Mouse (Mus musculus): ENCODE results near the gene Plekhm2.

DNA sequence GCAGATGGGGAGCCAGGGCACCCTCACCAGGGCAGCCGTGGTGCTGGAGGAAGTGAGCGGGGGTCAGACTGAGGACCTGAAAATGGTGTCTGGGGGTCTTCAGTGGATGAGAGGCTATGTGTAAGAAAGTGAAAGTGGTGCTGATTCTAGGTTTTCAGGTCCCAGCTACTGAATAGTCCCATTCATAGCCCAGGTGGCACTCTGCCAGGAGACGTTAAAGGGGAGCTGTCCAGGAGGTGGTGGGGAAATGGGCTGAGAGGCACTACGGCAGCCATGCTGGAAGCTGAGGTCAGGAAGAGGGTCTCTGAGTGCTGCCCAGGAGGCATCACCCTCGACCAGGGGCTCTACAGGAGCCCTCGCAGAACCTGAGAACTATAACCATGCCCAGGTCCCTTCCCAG, 15.5 kb downstream of the Plekhm2 start:
- TF ChIP-seq POLR2A (IDR thresholded peaks at IDR 0.05; ENCODE audit: borderline replicate concordance, control insufficient read depth, low read depth, low read length) (no peak), CTCF (IDR thresholded peaks at IDR 0.05; ENCODE audit: control insufficient read depth, insufficient read depth, low read length) (no peak)
